Mouse (Mus musculus) intestine, embryonic 14.5 days (tissue): Measurements from ENCODE around the gene Clstn1. TPM values are rescaled to one million over a fixed set of nuclear protein-coding genes. Genes with fewer than 3 reads are reported as not detected.

Source experiments
- ATAC-seq: fragments of 200-750 bp; cut with Nextera tagmentation; replicated peaks from 2 replicates; pipeline ENCODE4 v1.8.0; 2017; ENCODE audit warnings: low read depth, moderate number of reproducible peaks, moderate TSS enrichment, moderate library complexity; ENCODE audit not compliant: low FRiP score, low TSS enrichment
- DNase-seq: peaks from one replicate; pipeline ENCODE4 v3.0.0-alpha.2; 2018; ENCODE audit warnings: low spot score
- H3K27ac ChIP-seq: fragments of 300-500 bp; sonication (generic); 2 replicates; pipeline ENCODE4 v1.5.1; 2014; ENCODE audit warnings: low read depth, mild to moderate bottlenecking, control low read depth
- H3K27me3 ChIP-seq: fragments of 300-500 bp; sonication (generic); replicated peaks from 2 replicates; pipeline ENCODE4 v1.6.1; 2014; ENCODE audit warnings: low read length, control low read depth; ENCODE audit not compliant: control insufficient read depth, insufficient read depth
- H3K36me3 ChIP-seq: fragments of 300-500 bp; sonication (generic); 2 replicates; pipeline ENCODE4 v1.6.1; 2014; ENCODE audit warnings: low read length, control low read depth; ENCODE audit not compliant: control insufficient read depth, insufficient read depth
- H3K4me1 ChIP-seq: fragments of 300-500 bp; sonication (generic); replicated peaks from 2 replicates; pipeline ENCODE4 v1.6.1; 2014; ENCODE audit warnings: low read length, control low read depth, mixed read lengths; ENCODE audit not compliant: control insufficient read depth, insufficient read depth
- H3K4me2 ChIP-seq: fragments of 300-500 bp; sonication (generic); 2 replicates; pipeline ENCODE4 v1.6.1; 2014; ENCODE audit warnings: low read length
- H3K4me3 ChIP-seq: fragments of 300-500 bp; sonication (generic); 2 replicates; pipeline ENCODE4 v1.5.1; 2014; ENCODE audit warnings: low read depth, low read length, control low read depth, mixed read lengths
- H3K9ac ChIP-seq: fragments of 300-500 bp; sonication (generic); 2 replicates; pipeline ENCODE4 v1.6.1; 2014; ENCODE audit warnings: mild to moderate bottlenecking, low read length
- H3K9me3 ChIP-seq: fragments of 300-500 bp; sonication (generic); 2 replicates; pipeline ENCODE4 v1.6.1; 2016; ENCODE audit warnings: low read length, control low read depth; ENCODE audit not compliant: control insufficient read depth
- whole genome bisulfite sequencing: fragments of 180-500 bp; shearing (Covaris S2); extraction: QIAGEN DNeasy Blood & Tissue Kit; methylation state at CpG from one replicate; pipeline ENCODE4 v1.1.7; 2014; 5-methylcytosine and 5-hydroxymethylcytosine counted together
- polyA plus RNA-seq: library from polyadenylated mRNA; unstranded; fragments of >200 nt; fragmentation: Nextera tagmentation; extraction: Ambion mirVana; gene quantifications from 2 replicates; pipeline ENCODE4 v1.2.1, GENCODE M21; 2014

The Clstn1 gene
- polyA plus RNA-seq, 1 experiment from 2014 or later = 30.8 TPM

DNA sequence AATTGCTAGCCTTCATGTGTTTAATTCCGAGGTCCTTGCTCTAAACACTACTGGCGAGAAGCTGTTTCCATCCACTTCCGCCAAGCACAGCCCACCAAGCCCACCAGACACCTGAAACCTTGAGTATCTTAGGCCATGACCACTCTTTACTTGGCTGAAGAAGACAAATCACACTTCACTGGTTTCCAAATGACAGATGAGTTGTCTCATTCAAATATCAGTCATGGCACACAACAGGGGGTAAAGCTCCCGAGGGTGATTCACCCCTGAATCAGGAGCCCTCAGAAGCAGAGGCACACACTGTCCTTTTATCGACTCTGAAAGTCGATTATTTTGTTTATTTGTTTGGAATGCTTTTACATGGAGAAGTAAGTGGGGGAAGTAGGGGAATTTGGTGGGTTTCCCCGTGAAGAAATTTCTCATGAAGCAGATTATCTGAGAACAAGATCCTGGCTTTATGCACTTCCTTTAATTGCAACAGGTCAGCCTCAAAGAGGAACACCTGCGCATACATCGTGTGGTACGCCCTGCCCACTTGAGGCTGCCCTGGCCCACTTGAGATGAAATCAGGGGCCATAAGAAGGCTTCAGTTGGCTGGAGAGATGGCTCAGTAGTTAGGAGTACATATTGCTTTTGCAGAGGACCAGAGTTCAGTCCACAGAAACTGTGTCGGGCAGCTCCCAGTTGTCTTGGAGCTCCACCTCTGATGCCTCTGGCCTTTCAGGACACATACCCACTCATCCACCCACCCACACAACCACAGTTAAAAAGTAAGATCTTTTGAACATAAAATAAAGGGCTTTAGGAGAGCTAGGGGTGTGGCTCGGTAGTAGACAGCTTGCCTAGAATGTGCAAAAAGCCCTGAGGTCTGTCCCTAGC, 103.8 kb downstream of the Clstn1 start:
- Histone ChIP-seq H3K27ac (no peak overlapping the region), H3K4me1 (no peaks in the 10 kb centered on the region), H3K4me2 (no peak overlapping the region), H3K36me3 (no peaks in the 10 kb centered on the region), H3K27me3 (no peaks in the 10 kb centered on the region), H3K9me3 (no peaks in the 10 kb centered on the region), H3K4me3 (no peak overlapping the region), H3K9ac (no peak overlapping the region)
- ATAC-seq = no peak
- WGBS = 84% methylated on average over 12 of the region's 12 CpGs
- DNase-seq = no peak

DNA sequence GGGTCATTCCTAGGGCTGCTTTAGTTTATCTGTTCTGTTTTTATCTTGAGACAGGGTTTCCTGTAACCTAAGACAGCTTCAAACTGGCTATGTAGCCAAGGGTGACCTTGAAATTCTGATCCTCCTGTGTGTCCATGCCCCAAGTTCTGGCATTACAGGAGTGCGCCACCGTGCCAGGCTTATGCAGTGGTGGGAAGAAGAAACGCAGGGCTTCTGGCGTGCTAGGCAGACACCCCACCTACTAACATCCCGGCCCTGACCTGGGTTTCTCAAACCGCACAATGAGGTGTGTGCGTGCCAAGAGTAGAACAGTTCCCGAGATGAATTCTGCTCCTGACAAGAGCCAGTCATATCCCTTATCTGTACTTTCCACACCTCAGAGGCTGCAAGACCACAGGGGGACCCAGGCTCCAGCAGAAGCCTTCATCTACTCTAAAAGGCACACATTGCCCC, 104.6 kb downstream of the Clstn1 start:
- DNase-seq (no peak), ATAC-seq (no peak)
- H3K36me3 ChIP-seq = no peaks in the 10 kb centered on the region
- WGBS = 81% methylated on average over 8 of the region's 8 CpGs
- H3K27me3 ChIP-seq = no peaks in the 10 kb centered on the region
- no peaks in the 10 kb centered on the region for H3K4me1 ChIP-seq
- H3K27ac ChIP-seq = no peak overlapping the region
- H3K9ac ChIP-seq = no peak overlapping the region
- H3K9me3 ChIP-seq = no peaks in the 10 kb centered on the region
- no peak overlapping the region for H3K4me2 ChIP-seq
- H3K4me3 ChIP-seq = no peak overlapping the region

DNA sequence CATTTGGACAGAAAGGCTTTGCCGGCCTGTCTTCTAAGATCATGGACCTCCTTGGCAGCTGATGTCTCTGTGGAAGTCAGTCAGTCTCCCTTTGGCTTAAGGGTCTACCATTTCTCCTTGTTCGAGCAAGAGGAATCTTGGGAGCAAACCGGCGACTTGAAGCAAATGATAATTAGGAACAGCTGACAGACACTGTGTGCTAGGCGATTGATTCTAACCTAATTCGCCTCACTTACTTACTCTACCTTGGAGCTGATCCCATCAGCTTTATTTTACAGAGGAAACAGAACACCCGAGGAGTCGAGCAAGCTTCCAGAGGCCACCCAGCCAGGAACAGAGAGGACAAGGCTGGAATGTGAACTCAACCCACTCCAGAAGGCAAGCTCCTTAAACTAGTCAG, 105.1 kb downstream of the Clstn1 start:
- H3K4me1 ChIP-seq = peaks cover 4% of the 10 kb centered on the region; the same call in 1 of the 2 replicates
- no peak overlapping the region for H3K4me3 ChIP-seq
- no peak for ATAC-seq
- no peaks in the 10 kb centered on the region for H3K36me3 ChIP-seq
- no peak overlapping the region for H3K27ac ChIP-seq
- no peaks in the 10 kb centered on the region for H3K27me3 ChIP-seq
- no peak overlapping the region for H3K4me2 ChIP-seq
- no peaks in the 10 kb centered on the region for H3K9me3 ChIP-seq
- H3K9ac ChIP-seq = no peak overlapping the region
- DNase-seq = no peak
- WGBS = 75% methylated on average over 8 of the region's 8 CpGs

DNA sequence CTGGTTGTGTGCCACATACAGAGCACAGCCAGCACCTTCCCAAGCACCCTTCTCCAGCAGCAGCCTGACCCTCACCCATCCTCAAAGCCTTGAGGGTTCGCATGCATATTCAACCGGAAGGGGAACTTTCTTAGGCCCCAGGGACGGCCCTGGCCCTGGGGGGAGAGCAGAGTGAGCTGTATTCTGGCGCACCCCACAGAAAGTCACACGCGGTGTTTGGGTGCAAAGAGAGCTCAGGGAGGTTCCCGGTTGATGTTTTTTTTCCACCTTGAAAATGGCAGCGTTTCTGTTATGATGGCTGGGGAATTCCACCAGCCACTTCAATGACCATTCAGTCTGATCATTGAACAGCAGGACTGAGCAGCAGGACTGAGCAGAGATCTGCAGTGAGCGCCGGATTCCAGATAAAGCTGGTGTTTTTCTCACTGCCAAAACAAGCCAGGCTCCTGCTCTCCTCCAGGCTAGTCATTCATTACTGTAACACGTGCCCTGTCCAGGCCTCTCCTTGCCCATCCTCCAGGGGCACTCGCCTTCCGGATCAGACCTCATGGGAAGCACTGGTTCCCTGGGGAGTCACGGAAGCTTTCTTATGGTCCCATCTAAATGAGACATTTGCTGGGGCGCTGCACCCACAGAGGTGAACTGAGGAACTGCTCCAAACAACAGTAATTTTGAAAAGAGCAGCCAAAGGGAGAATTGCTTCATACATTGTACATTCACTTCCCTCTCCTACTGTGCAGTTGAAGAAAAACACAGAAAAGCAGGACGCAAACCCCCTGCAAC, 110.1 kb downstream of the Clstn1 start:
- Histone ChIP-seq H3K27me3 (no peaks in the 10 kb centered on the region), H3K36me3 (no peaks in the 10 kb centered on the region), H3K4me2 (0 out of 2 replicates have a peak overlapping the region, but pooled peaks have one; percentile 20), H3K9me3 (no peaks in the 10 kb centered on the region), H3K27ac (no peak overlapping the region), H3K4me3 (no peak overlapping the region), H3K9ac (no peak overlapping the region), H3K4me1 (peaks cover 11% of the 10 kb centered on the region)
- WGBS = 27% methylated on average over 16 of the region's 16 CpGs
- ATAC-seq = no peak
- DNase-seq = no peak

DNA sequence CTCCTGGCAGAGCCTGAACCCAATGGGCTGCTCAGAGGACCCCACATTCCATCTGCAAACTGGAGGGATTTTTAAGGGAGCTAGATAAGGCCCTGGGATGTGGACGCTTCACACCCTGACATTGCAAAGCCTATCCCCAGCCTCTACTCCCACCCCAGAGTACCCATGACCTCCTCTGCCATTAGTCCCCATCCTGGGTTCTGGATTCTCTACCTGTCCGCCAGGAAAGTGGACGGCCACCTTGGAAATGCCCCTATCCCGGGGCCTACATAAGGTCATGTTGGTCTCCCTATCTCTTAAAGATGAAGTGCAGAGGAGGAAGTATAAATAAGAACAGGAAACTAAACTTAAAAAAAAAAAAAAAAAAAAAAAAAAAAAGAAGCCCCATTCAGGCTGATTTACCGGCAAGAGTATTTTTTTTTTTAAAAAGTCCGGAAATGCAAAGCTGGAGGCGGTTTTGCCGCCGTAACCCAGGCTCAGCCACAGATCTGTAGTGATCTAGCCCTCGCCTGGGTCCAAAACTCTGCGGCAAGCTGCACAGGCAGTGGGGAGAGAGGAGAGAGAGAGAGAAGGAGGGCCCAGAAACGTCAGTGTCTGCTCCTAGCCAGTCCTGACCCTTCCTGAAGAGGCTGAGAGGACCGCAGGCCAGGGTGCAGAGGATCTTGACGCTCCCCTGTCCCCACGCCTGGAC, 111.4 kb downstream of the Clstn1 start:
- Histone ChIP-seq H3K36me3 (no peaks in the 10 kb centered on the region), H3K27ac (no peak overlapping the region), H3K4me2 (peak overlapping the region; percentile 79), H3K27me3 (no peaks in the 10 kb centered on the region), H3K4me1 (peaks cover 11% of the 10 kb centered on the region), H3K4me3 (peak overlapping the region; percentile 44), H3K9ac (peak overlapping the region; percentile 54; the same call in 1 of the 2 replicates), H3K9me3 (no peaks in the 10 kb centered on the region)
- WGBS = 23% methylated on average over 15 of the region's 15 CpGs
- DNase-seq (no peak), ATAC-seq (peak; percentile 4; the same call in 1 of the 2 replicates)

DNA sequence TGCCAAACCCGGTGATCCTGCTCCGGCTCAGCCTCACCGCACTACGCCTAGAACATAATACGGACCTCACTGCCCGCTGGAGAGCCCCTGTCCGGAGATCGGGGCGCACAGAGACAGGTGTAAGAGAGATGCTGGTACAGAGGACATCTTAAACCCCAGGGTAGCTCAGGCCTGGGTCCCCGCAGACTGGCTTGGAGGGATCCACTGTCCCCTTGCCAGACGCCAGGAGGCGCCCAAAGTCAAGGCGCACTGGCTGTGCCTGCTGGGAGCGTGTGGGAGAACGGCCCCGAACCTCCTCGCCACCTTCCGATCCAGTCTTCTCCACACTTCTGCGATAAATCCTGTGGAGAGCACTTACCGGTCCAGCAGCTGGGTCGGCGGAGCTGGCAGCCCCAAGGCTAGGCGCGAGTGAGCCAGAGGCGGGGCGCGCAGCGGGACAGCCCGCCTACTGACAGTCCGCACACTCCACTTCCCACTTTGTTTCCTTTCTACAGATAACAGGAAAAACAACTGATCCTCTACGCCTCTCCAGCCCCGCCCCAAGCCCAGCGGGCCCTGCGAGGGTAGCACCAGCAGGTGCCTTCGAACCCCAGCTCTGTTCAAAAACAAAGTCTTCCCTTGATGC, 112.0 kb downstream of the Clstn1 start:
- no peaks in the 10 kb centered on the region for H3K36me3 ChIP-seq
- DNase-seq (peak; percentile 81), ATAC-seq (peak; percentile 71)
- 3% methylated on average over 35 of the region's 35 CpGs for WGBS
- H3K4me3 ChIP-seq = peak overlapping the region; percentile 44
- peak overlapping the region; percentile 79 for H3K4me2 ChIP-seq
- no peaks in the 10 kb centered on the region for H3K27me3 ChIP-seq
- H3K27ac ChIP-seq = no peak overlapping the region
- H3K9ac ChIP-seq = peak overlapping the region; percentile 54
- H3K4me1 ChIP-seq = peaks cover 11% of the 10 kb centered on the region
- H3K9me3 ChIP-seq = no peaks in the 10 kb centered on the region
